Mouse (Mus musculus): ENCODE results near the gene Cpsf4l.

The Cpsf4l gene

DNA sequence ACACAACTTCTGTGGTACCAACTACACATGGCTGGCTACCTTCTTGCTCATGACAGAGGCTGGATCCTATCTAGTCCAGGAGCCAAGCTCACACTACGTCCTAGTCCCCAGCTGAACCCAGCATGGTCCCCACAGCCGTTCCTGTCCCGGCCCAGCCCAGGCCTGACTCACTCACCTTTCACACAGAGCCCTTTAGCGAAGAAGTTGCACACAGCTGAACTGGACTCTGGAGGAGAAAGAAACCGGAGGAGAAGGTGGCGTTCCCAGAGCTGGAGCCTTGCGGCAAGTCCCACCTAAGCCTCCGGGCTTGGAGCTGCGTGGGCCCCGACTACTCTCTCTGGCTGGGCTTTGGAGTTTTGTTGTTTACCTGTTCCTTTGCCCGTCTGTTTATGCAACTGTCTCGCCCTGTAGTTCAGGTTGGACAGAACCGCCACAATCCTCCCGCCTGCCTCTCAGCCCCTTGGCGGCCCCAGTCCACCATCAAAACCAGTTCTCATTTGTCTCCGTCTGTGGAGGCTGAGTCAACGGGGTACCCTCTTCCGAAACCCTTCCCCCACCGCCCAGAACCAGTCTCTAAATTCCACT lies 1.1 kb downstream of the Cpsf4l start:
- in situ Hi-C loops (cut with MboI; ENCODE audit: unreplicated experiment in 2 of 2): loop anchor here (10.0 to 25.0 kb wide), 2 partner anchors 926 to 1204 kb away; no protein-coding TSS in a partner anchor

GRCm38 (mm10) chr11:113705966-113706652 lies 3.7 kb downstream of the Cpsf4l start:
- in situ Hi-C loops (cut with MboI; ENCODE audit: unreplicated experiment in 2 of 2): loop anchor here (10.0 to 25.0 kb wide), 2 partner anchors 929 to 1206 kb away; no protein-coding TSS in a partner anchor

- in situ Hi-C loops (cut with MboI; ENCODE audit: unreplicated experiment in 2 of 2): loop anchor here (10.0 to 25.0 kb wide), 2 partner anchors 931 to 1209 kb away; no protein-coding TSS in a partner anchor
Observed at GRCm38 (mm10) chr11:113703758-113704157, 6.1 kb downstream of the Cpsf4l start.

DNA sequence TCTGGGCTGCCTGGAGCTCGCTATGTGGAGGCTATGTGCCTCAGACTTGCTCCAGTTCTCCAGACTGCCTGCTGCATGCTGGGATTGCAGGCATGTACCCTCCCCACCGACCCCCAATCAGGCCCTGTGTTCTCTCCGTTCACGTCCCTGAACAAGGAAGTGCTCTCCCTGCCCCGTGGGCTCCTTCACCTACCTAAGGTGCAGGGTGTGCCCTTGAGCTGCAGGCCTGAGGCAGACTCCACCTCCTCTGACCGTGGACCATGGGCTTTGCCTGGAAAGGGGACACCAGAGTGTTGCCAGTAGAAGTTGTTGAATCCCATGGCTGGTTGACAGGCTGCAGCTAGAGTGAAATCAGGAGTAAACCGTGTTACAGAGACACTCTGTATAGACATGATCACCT lies 10.2 kb downstream of the Cpsf4l start:
- in situ Hi-C loops (cut with MboI; ENCODE audit: unreplicated experiment in 2 of 2): loop anchor here (10.0 to 25.0 kb wide), 3 partner anchors 935 to 1463 kb away; partner anchors contain the start of gene Slc9a3r1 (in 1 of the 2)

DNA sequence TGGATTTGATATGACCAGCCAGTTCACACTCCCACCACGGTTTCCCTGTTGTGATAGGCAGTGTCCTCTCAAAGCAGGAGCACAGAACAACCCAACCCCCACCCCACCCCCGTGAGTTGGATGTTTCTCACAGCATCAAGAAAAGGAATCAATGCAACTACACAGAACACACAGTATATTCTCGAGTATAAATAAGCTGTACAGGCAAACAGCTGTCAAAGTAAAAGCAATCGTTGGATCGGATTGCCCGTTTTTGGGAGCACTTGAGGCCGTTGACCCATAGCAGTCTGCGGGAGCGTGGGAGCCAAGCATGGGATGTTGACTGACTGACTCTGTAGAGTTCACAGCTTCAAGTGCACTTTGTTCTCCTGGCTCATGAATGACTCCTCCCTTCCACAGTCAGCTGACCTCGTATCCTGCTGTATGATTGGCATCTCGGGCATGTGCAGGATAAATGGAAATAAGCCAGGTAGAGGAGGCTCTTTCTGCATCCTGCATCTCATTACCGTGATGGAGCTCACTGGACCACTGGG lies 11.7 kb downstream of the Cpsf4l start:
- in situ Hi-C loops (cut with MboI; ENCODE audit: unreplicated experiment in 2 of 2): loop anchor here in 1 of 2 experiments (25.0 kb wide), 2 partner anchors 1214 to 1464 kb away; partner anchors contain the start of gene Slc9a3r1

GRCm38 (mm10) chr11:113697571-113697970 lies 12.2 kb downstream of the Cpsf4l start:
- in situ Hi-C loops (cut with MboI; ENCODE audit: unreplicated experiment in 2 of 2): loop anchor here in 1 of 2 experiments (25.0 kb wide), 2 partner anchors 1215 to 1465 kb away; partner anchors contain the start of gene Slc9a3r1

DNA sequence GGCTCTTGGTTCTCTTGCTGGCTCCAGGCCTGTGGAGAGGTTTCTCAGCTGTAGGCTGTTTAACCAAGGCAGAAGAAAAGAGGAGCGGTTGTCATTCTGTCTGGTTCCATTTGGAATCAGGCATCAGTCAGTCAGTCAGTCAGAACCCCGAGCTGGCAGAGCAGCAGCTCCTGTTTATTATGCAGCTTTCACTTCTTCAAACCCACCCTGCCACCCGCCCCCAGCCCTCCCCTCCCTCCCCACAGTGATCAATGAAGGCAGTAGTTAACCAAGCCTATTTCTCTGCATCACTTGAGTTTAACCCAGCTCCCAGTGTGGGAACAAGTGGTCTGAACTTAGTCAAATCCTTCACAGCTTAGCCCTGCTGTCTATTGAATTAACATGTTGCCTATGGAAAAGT lies 18.0 kb downstream of the Cpsf4l start:
- in situ Hi-C loops (cut with MboI; ENCODE audit: unreplicated experiment in 2 of 2): loop anchor here in 1 of 2 experiments (25.0 kb wide), 2 partner anchors 1220 to 1470 kb away; partner anchors contain the start of gene Slc9a3r1

- in situ Hi-C loops (cut with MboI; ENCODE audit: unreplicated experiment in 2 of 2): loop anchor here in 1 of 2 experiments (25.0 kb wide), 2 partner anchors 1221 to 1471 kb away; partner anchors contain the start of gene Slc9a3r1
Observed at GRCm38 (mm10) chr11:113691318-113691717, 18.5 kb downstream of the Cpsf4l start.

- in situ Hi-C loops (cut with MboI; ENCODE audit: unreplicated experiment in 2 of 2): loop anchor here in 1 of 2 experiments (25.0 kb wide), 2 partner anchors 1222 to 1472 kb away; partner anchors contain the start of gene Slc9a3r1
Observed at GRCm38 (mm10) chr11:113690506-113690905, 19.3 kb downstream of the Cpsf4l start.

DNA sequence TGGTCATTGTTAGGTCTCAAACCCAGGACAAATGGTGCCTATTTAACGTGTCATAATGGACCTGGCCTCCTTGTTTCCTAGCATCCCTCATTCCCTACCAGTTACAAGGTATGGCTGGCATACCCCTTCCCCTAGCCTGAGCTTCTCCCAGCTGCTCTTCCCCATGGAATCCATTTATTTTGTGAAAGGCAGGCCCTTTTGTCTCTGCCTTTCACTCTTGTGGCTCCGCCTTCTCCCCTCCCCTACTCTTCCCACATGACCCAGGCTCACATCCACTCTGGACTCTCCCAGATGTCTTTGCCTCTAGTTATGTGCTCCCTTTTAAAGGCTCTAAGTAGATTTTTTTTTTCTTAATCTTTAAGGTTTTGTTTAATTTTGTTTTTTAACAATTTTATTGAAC lies 22.8 kb downstream of the Cpsf4l start:
- in situ Hi-C loops (cut with MboI; ENCODE audit: unreplicated experiment in 2 of 2): loop anchor here in 1 of 2 experiments (25.0 kb wide), 2 partner anchors 1225 to 1475 kb away; partner anchors contain the start of gene Slc9a3r1

DNA sequence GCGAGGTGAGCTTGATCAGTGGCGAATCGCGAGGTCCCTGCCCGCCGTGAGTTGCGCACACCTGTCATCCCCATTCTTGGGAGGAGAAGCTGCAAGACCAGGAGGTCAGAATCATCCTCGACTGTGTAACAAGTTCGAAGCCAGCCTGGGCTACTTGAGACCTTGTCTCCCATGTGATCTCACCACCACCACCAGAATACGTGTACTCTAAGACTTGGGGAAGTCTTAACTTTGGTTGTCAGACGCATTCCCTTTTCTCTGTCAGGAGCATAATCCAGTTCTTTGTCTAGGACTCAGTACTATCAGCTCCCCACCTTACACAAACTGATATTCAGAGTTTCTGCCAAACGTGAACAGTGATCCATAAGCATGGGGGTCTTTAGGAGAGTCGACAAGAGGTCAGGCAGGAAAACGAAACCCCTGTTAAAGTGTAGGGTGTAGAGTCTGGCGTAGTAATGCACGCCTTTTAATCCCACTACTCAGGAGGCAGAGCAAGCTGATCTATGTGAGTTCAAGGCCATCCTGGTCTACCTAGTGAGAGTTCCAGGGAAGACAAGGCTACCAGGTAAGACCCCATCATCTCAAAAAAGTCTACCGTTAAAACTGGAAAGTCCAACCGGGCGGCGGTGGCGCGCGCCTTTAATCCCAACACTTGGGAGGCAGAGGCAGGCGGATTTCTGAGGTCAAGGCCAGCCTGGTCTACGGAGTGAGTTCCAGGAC lies 24.9 kb downstream of the Cpsf4l start:
- in situ Hi-C loops (cut with MboI; ENCODE audit: unreplicated experiment in 2 of 2): loop anchor here (5.0 to 25.0 kb wide), 3 partner anchors 38 to 1477 kb away; partner anchors contain the start of genes Cog1 (in 2 of the 2) and Slc9a3r1 (in 1 of the 2)

GRCm38 (mm10) chr11:113683957-113684706 lies 25.7 kb downstream of the Cpsf4l start, which contains the start of the genes Fam104a and D11Wsu47e:
Gene Fam104a, minus strand, starts transcription at chr11:113684155.
Gene D11Wsu47e, plus strand, starts transcription at chr11:113684412.
- in situ Hi-C loops (cut with MboI; ENCODE audit: unreplicated experiment in 2 of 2): loop anchor here (5.0 to 25.0 kb wide), 3 partner anchors 37 to 1478 kb away; partner anchors contain the start of genes Cog1 (in 2 of the 2) and Slc9a3r1 (in 1 of the 2)

DNA sequence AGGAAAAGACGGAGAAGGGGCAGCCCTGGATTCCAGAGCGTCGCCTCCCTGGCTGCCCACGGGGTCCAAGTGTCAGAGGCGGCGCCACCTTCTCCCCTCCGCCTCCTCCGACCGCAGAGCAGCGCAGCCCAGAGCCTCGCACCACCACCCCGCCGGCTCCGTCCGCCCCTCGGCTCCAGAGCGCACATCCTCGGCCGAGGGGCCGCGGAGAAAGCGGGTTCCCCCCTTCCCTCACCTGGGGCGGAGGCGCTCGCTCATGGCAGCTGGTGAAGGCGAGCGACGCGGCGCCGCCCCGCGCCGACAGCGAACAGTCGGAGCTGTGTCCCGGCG lies 26.2 kb downstream of the Cpsf4l start:
- in situ Hi-C loops (cut with MboI; ENCODE audit: unreplicated experiment in 2 of 2): loop anchor here (5.0 to 25.0 kb wide), 3 partner anchors 36 to 1479 kb away; partner anchors contain the start of genes Cog1 (in 2 of the 2) and Slc9a3r1 (in 1 of the 2)

DNA sequence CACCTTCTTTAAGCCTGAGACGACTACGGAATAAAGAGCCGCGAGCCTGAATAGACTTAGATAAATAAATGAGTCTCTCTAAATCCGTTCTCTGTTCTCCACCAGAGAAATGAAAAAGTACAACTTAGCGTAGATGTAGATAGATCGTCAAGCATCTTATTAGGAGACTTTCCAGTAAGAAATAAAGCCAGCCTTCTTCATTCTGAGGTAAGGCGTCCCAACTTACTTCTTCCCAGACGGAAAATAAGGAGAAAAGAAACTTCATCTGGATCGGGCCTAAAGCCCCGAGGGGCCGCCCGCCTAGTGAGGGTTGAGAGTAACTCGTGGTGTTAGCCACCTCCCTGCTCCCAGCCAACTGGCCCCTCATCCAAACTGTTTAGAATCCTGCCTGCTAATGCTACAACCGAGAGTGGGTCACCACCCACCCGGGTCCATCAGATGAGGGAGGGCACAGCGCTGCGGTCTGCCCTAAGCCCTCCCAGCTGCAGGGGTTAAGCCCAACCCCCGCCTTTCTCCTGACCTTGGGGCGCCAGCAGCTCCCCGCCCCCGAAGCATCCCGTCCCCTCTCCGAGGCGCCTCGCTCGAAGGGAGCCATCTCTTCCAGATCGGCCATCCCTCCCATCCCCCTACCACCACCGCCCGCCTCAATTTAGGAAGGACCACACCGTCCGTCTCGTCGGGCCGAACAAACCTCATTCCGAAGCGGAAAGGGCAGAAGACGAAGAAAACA lies 26.8 kb downstream of the Cpsf4l start:
- in situ Hi-C loops (cut with MboI; ENCODE audit: unreplicated experiment in 2 of 2): loop anchor here (5.0 to 25.0 kb wide), 3 partner anchors 36 to 1479 kb away; partner anchors contain the start of genes Cog1 (in 2 of the 2) and Slc9a3r1 (in 1 of the 2)

DNA sequence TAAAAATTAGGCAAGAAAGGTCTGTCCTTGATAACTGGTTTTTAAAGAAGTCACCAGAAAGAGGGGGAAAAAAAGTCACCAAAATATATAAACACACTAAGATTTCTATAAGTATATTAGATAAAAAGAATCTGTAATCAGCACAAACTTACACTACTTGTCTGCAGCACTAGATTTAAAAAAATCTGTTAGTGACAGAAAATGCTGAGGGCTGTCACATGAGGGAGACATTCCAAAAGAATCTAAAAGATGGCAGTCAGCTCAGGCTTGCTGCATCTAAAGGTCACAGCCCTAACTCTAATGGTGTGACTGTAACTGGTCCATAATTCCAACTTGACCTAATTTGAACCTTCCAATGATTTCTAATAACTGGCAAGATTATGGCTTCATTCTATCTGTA lies 27.8 kb downstream of the Cpsf4l start:
- in situ Hi-C loops (cut with MboI; ENCODE audit: unreplicated experiment in 2 of 2): loop anchor here (5.0 to 25.0 kb wide), 3 partner anchors 35 to 1480 kb away; partner anchors contain the start of genes Cog1 (in 2 of the 2) and Slc9a3r1 (in 1 of the 2)

DNA sequence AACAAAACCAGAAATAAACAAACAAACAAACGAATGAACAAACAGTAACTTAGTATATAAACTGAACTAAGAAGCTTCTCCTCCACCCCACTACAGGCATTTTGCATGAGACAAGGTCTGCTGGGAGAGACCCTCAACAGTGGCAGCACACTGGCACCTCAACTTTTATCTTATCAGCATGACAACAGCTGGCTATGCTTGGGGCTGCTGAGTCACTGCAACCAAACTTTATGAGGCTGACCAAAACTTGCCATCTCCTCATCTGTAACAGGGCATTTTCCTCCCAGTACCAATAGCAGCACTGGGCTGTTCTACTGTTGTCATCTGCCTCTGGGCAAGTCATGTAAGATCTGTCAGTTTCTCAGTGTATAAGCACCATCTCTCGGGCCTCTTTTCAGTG lies 28.9 kb downstream of the Cpsf4l start:
- in situ Hi-C loops (cut with MboI; ENCODE audit: unreplicated experiment in 2 of 2): loop anchor here (5.0 to 25.0 kb wide), 3 partner anchors 34 to 1481 kb away; partner anchors contain the start of genes Cog1 (in 2 of the 2) and Slc9a3r1 (in 1 of the 2)

DNA sequence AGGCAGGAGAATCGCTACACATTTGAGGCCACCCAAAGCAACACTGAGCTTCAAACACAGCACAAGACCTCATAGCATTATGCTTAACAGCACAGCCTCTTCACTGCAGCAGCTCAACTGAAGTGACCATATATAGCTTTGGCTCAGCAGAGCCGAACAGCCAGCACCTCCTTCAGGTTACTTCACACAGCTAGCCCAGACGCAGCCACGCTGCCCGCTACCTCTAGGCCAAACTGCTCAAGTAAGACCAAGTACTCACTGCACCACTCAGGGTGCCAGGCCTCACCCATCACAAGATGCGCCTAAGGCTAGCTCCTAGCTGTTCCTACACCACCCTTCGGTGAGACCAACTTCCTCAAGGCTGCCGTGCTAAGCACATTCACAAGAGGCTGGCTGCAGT lies 31.4 kb downstream of the Cpsf4l start:
- in situ Hi-C loops (cut with MboI; ENCODE audit: unreplicated experiment in 2 of 2): loop anchor here in 1 of 2 experiments (25.0 kb wide), 2 partner anchors 1234 to 1484 kb away; partner anchors contain the start of gene Slc9a3r1

DNA sequence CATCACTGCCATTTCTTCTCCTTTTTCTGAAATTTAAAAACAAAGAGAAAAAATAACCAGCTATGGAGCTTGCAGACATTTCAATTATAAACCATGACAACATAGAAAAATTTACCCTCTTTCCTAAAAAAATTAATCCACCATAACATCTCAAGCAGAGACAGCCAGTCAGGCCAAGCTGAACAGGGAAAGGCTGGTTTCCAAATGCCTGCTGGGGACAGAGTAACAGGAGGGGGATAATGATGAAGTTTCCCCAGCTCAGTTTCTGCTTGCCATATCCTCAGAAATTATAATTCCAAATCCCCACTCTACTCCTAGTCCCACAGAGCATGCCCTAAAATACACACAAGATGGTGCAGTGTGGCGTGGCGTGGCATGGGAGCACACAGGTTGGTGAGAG lies 32.4 kb downstream of the Cpsf4l start:
- in situ Hi-C loops (cut with MboI; ENCODE audit: unreplicated experiment in 2 of 2): loop anchor here in 1 of 2 experiments (25.0 kb wide), 2 partner anchors 1235 to 1485 kb away; partner anchors contain the start of gene Slc9a3r1

Data from v-Abl transformed pro-B cells (cell line).